Mouse (Mus musculus) kidney, adult 8-10 months (tissue): Measurements from ENCODE around the gene Vmn2r22.
"Not testable (repeated sequence)": the region's sequence is repeated elsewhere in the genome, so short reads cannot be mapped to it uniquely, and the experiment has no call there.

Source experiments
- DNase-seq, 2 experiments: peaks; one replicate each; pipeline ENCODE4 v3.0.0; 2022

Vmn2r22 gene

GRCm38 (mm10) chr6:123650625-123651024, at the start of gene Vmn2r22:
TSS of gene Vmn2r22 (minus strand) at chr6:123650725.
- DNase-seq: not testable (repeated sequence)

- no peak for DNase-seq
These were observed 46.7 kb upstream of the Vmn2r22 start for GRCm38 (mm10) chr6:123697213-123697612.

DNA sequence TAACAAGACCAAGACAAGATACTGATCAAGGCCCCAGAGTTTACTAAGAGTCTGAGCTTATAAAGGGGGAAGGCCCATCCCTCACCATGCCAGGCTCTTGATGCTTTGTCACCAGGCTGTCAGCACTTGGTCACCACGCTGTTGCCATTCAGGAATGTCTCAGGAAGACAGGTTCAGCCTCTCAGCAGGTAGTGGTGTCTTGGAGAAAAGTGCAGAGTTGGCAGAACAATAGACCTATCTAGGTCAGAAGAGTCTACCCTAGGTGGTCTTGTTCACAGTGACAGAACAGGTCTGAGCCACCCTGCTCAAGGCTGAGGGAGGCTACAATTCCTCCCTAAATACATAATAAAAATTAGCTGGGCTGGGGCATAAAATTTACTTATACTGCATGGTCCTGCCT, 46.1 kb upstream of the Vmn2r22 start:
- DNase-seq: not testable (repeated sequence)

DNA sequence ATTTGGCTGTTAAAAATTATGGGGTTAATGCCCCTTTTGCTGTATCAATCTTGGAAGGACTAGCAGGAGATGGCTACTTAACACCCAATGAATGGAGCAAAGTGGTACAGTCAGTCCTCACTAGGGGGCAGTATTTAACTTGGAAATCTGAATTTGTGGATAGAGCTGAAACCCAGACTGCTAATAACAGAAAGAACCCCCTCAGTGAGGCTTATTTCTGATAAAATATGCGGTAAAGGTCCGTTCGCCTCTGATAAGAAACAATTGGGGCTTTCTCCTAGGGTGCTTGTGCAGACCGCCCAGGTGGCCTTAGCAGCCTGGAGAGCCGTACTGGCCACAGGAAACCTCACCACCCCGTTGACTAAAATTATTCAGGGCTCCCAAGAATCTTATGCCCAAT, 6.5 kb upstream of the Vmn2r22 start:
- DNase-seq: peak in 1 of 2 experiments; percentile 5

- not testable (repeated sequence) for DNase-seq
These were observed 11.1 kb downstream of the Vmn2r22 start for GRCm38 (mm10) chr6:123639394-123639793.

- not testable (repeated sequence) for DNase-seq
These were observed 26.7 kb downstream of the Vmn2r22 start for GRCm38 (mm10) chr6:123623784-123624183.

DNA sequence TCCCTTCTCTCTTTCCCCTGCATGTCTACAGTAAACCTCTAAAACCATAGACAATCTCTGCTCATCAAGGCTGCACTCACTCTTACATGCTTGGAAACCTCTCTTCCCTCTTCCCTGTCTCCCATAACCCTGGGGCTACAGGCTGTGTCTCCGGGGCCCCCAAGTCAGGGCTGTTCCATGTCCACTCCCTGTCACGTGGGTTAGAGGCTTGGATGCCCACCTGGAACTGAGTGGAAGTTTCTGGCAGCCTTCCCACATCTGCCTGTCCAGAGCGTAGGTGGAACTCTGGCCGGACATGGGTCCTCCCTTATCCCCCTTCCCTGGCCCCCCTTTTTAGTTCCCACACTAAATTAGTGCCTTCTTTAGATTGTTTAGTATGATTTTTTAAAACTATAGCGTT, 62.2 kb downstream of the Vmn2r22 start:
- DNase-seq: not testable (repeated sequence)

- not testable (repeated sequence) for DNase-seq
These were observed 62.7 kb downstream of the Vmn2r22 start for GRCm38 (mm10) chr6:123587796-123588328.

DNA sequence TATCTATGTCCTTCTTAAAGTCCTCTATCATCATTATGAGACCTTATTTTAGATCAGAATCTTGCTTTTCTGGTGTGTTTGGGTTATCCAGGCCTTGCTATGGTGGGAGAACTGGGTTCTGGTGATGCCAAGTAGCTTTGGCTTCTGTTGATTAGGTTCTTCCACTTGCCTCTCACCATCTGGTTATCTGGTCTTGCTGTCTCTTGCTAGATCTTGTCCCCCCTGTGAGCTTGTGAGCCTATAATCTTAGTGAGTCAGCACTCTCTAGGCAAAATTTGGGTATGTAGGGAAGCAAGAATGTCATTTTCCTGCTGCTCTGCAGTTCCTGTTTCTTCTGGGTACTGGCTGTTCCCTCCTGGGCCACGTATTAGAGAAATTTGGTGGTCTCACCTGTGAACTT, 66.5 kb downstream of the Vmn2r22 start:
- DNase-seq: not testable (repeated sequence)

GRCm38 (mm10) chr6:123574698-123575097, 75.8 kb downstream of the Vmn2r22 start:
- not testable (repeated sequence) for DNase-seq
